Mouse (Mus musculus) frontal cortex, postnatal 36 days (tissue): ENCODE results near the gene Clcn2.

Experiments used
- DNase-seq, 2 experiments: peaks; one replicate each; pipeline ENCODE4 v3.0.0; 2022; ENCODE audit warnings: low spot score in 2 of 2

Gene Clcn2

DNA sequence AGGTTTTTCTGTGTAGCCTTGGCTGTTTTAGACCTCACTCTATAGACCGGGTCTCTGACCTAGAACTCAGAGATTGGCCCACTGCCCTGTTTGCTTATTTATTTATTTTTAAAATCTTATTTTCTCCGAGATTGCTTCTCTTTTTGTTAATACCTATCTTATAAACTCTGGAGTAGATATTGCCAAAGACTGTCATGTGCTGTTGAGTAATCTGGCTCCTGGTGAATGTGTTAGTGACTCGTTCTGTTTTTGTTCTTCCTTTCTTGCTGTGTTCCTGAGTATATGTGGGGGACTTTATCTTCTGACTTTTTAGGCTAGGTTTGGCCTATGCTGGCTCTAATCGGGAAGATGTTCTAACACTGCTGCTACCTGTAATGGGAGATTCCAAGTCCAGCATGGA is 59.9 kb downstream of the Clcn2 start:
- DNase-seq, result no peak

- DNase-seq, result no peak
These were observed 64.2 kb downstream of the Clcn2 start for GRCm38 (mm10) chr16:20653315-20653714.
